Mouse (Mus musculus) G1E (cell line): Measurements from ENCODE around the gene Prkcg.

ENCODE experiments used
- CTCF ChIP-seq: IDR thresholded peaks from 2 replicates; pipeline ENCODE4 v1.5.1; 2012; ENCODE audit warnings: low read depth, low read length, inconsistent platforms, mixed read lengths
- GATA1 ChIP-seq: IDR thresholded peaks from 2 replicates; pipeline ENCODE4 v1.6.1; 2012; ENCODE audit warnings: borderline replicate concordance, low read length, inconsistent platforms, mixed read lengths
- POLR2AphosphoS5 ChIP-seq: IDR thresholded peaks from 2 replicates; pipeline ENCODE4 v1.6.1; 2012; ENCODE audit warnings: low read depth, low read length, inconsistent platforms; ENCODE audit not compliant: insufficient replicate concordance
- TAL1 ChIP-seq: conservative IDR thresholded peaks from 2 replicates; pipeline ENCODE4 v1.6.1; 2012; ENCODE audit warnings: low read depth, low read length, inconsistent platforms, mixed read lengths

DNA sequence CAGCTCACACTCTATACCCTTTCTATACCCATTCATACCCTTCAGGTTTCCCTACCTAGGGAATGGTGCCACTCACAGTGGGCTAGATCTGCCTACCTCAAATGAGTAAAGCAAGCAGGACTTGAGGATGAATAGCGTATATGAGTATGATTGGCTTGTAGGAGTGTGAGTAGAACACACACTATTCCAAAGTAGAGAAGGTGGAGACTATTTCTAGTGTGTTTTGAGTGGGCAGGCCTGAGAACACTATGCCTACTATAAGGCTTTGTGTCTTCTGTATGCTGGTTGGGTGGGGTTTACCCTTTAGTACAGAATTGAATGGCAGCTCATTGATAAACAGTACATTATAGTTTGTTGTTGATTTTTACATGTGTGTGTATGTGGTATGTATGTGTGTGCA lies 34.8 kb downstream of the Prkcg start:
- no peak for TF ChIP-seq CTCF
- no peak for TF ChIP-seq GATA1
- TF ChIP-seq TAL1 = no peak
- no peak for TF ChIP-seq POLR2AphosphoS5
